Mouse (Mus musculus): ENCODE measurements around the gene Dnm2. TPM values are rescaled to one million over a fixed set of nuclear protein-coding genes. Genes with fewer than 3 reads are reported as not detected.

Gene Dnm2
- total RNA-seq (2014; rRNA removed): 75.3 and 80.4 TPM in 2 replicates
- polyA plus RNA-seq (2015; fragmentation: Nextera tagmentation; extraction: Ambion mirVana): 53.5 and 58.6 TPM in 2 replicates

- peak within 1 kb of the TSS; percentile 91 for H3K27ac ChIP-seq
- peak within 1 kb of the TSS; percentile 97 for H3K4me3 ChIP-seq (ENCODE audit: low read length)
- DNase-seq (ENCODE audit: low spot score): peak; percentile 99
- peak within 1 kb of the TSS; percentile 95 for H3K9ac ChIP-seq (replicated peaks; ENCODE audit: low read length)
- peaks cover 7% of the 10 kb centered on the region for H3K36me3 ChIP-seq (ENCODE audit: insufficient read depth, low read length)
- WGBS: under 1% methylated on average over 82 of the region's 82 CpGs
- H3K4me1 ChIP-seq (ENCODE audit: insufficient read depth, low read length): peaks cover 21% of the 10 kb centered on the region
- peak; percentile 99 for ATAC-seq
- no peak for TF ChIP-seq CTCF (IDR thresholded peaks at IDR 0.05; ENCODE audit: low read depth)
- no peaks in the 10 kb centered on the region for H3K27me3 ChIP-seq (ENCODE audit: insufficient read depth, low read length)
- no peaks in the 10 kb centered on the region for H3K9me3 ChIP-seq (ENCODE audit: low read length)
- peak within 1 kb of the TSS; percentile 98 for H3K4me2 ChIP-seq (ENCODE audit: low read depth, low read length)
Measured at GRCm38 (mm10) chr9:21424631-21425555, at the start of gene Dnm2. Dnm2 (plus strand) TSS chr9:21424908.

- ATAC-seq (no peak), DNase-seq (ENCODE audit: low spot score) (no peak)
- H3K36me3 ChIP-seq (ENCODE audit: insufficient read depth, low read length): no peaks in the 10 kb centered on the region
- no peak overlapping the region for H3K9ac ChIP-seq (replicated peaks; ENCODE audit: low read length)
- WGBS: 83% methylated on average over 3 of the region's 3 CpGs
- no peak overlapping the region for H3K4me2 ChIP-seq (ENCODE audit: low read depth, low read length)
- H3K27ac ChIP-seq: no peak overlapping the region
- no peaks in the 10 kb centered on the region for H3K27me3 ChIP-seq (ENCODE audit: insufficient read depth, low read length)
- no peaks in the 10 kb centered on the region; the same call in 1 of the 2 replicates for H3K4me1 ChIP-seq (ENCODE audit: insufficient read depth, low read length)
- H3K9me3 ChIP-seq (ENCODE audit: low read length): no peaks in the 10 kb centered on the region
- TF ChIP-seq CTCF (IDR thresholded peaks at IDR 0.05; ENCODE audit: low read depth): no peak
- H3K4me3 ChIP-seq (ENCODE audit: low read length): no peak overlapping the region
Measured at GRCm38 (mm10) chr9:21379195-21379594, 45.5 kb upstream of the Dnm2 start.

- H3K9ac ChIP-seq (replicated peaks; ENCODE audit: low read length): no peak overlapping the region
- no peak for ATAC-seq
- no peaks in the 10 kb centered on the region; the same call in 1 of the 2 replicates for H3K4me1 ChIP-seq (ENCODE audit: insufficient read depth, low read length)
- DNase-seq (ENCODE audit: low spot score): no peak
- no peaks in the 10 kb centered on the region for H3K36me3 ChIP-seq (ENCODE audit: insufficient read depth, low read length)
- TF ChIP-seq CTCF (IDR thresholded peaks at IDR 0.05; ENCODE audit: low read depth): 0 out of 2 replicates have a peak, but pooled peaks have one; percentile 8
- H3K4me3 ChIP-seq (ENCODE audit: low read length): no peak overlapping the region
- no peaks in the 10 kb centered on the region for H3K27me3 ChIP-seq (ENCODE audit: insufficient read depth, low read length)
- H3K27ac ChIP-seq: no peak overlapping the region
- H3K9me3 ChIP-seq (ENCODE audit: low read length): no peaks in the 10 kb centered on the region
- H3K4me2 ChIP-seq (ENCODE audit: low read depth, low read length): no peak overlapping the region
Measured at GRCm38 (mm10) chr9:21380868-21381267, 43.8 kb upstream of the Dnm2 start.

GRCm38 (mm10) chr9:21383966-21384365, 40.7 kb upstream of the Dnm2 start:
- Histone ChIP-seq H3K9ac (replicated peaks; ENCODE audit: low read length) (no peak overlapping the region), H3K27ac (no peak overlapping the region), H3K27me3 (ENCODE audit: insufficient read depth, low read length) (no peaks in the 10 kb centered on the region), H3K36me3 (ENCODE audit: insufficient read depth, low read length) (peaks cover 4% of the 10 kb centered on the region; the same call in 1 of the 2 replicates), H3K4me2 (ENCODE audit: low read depth, low read length) (no peak overlapping the region), H3K4me3 (ENCODE audit: low read length) (no peak overlapping the region), H3K9me3 (ENCODE audit: low read length) (no peaks in the 10 kb centered on the region), H3K4me1 (ENCODE audit: insufficient read depth, low read length) (no peaks in the 10 kb centered on the region; the same call in 1 of the 2 replicates)
- no peak for DNase-seq (ENCODE audit: low spot score)
- ATAC-seq: no peak
- TF ChIP-seq CTCF (IDR thresholded peaks at IDR 0.05; ENCODE audit: low read depth): no peak

- no peak overlapping the region for H3K4me3 ChIP-seq (ENCODE audit: low read length)
- no peak for DNase-seq (ENCODE audit: low spot score)
- no peak for ATAC-seq
- H3K36me3 ChIP-seq (ENCODE audit: insufficient read depth, low read length): peaks cover 75% of the 10 kb centered on the region
- H3K9me3 ChIP-seq (ENCODE audit: low read length): no peaks in the 10 kb centered on the region
- H3K27me3 ChIP-seq (ENCODE audit: insufficient read depth, low read length): no peaks in the 10 kb centered on the region
- no peaks in the 10 kb centered on the region for H3K4me1 ChIP-seq (ENCODE audit: insufficient read depth, low read length)
- no peak overlapping the region for H3K27ac ChIP-seq
- no peak overlapping the region for H3K9ac ChIP-seq (replicated peaks; ENCODE audit: low read length)
- no peak for TF ChIP-seq CTCF (IDR thresholded peaks at IDR 0.05; ENCODE audit: low read depth)
- no peak overlapping the region for H3K4me2 ChIP-seq (ENCODE audit: low read depth, low read length)
- 89% methylated on average over 10 of the region's 10 CpGs for WGBS
Measured at GRCm38 (mm10) chr9:21392646-21393175, 32.0 kb upstream of the Dnm2 start.

- Histone ChIP-seq H3K9ac (replicated peaks; ENCODE audit: low read length) (no peak overlapping the region), H3K27me3 (ENCODE audit: insufficient read depth, low read length) (no peaks in the 10 kb centered on the region), H3K27ac (no peak overlapping the region), H3K4me1 (ENCODE audit: insufficient read depth, low read length) (no peaks in the 10 kb centered on the region), H3K36me3 (ENCODE audit: insufficient read depth, low read length) (peaks cover 90% of the 10 kb centered on the region), H3K4me2 (ENCODE audit: low read depth, low read length) (no peak overlapping the region), H3K9me3 (ENCODE audit: low read length) (no peaks in the 10 kb centered on the region), H3K4me3 (ENCODE audit: low read length) (no peak overlapping the region)
- ATAC-seq (peak; percentile 34; the same call in 1 of the 2 replicates), DNase-seq (ENCODE audit: low spot score) (no peak)
- no peak for TF ChIP-seq CTCF (IDR thresholded peaks at IDR 0.05; ENCODE audit: low read depth)
- WGBS: 95% methylated on average over 3 of the region's 3 CpGs
Measured at GRCm38 (mm10) chr9:21395692-21396091, 29.0 kb upstream of the Dnm2 start.

Measured in hindbrain, postnatal 0 days (tissue).